Mouse (Mus musculus): ENCODE data around the gene Rpl23. TPM values are rescaled to one million over a fixed set of nuclear protein-coding genes. Genes with fewer than 3 reads are reported as not detected.
A peak's percentile ranks its signal among the peaks of the same experiment; 100 is the strongest.
"Not testable (repeated sequence)": the region's sequence is repeated elsewhere in the genome, so short reads cannot be mapped to it uniquely, and the experiment has no call there.

Gene Rpl23
- polyA plus RNA-seq, 1 experiment from 2014 or later = 454 TPM

- H3K4me1 ChIP-seq (replicated peaks; ENCODE audit: control insufficient read depth, insufficient read depth, low read length); DNase-seq (ENCODE audit: low spot score); H3K9me3 ChIP-seq (ENCODE audit: control insufficient read depth, low read length); H3K4me3 ChIP-seq (ENCODE audit: low read depth, low read length); H3K36me3 ChIP-seq (ENCODE audit: control insufficient read depth, insufficient read depth, low read length); H3K27me3 ChIP-seq (ENCODE audit: control insufficient read depth, insufficient read depth, low read length); H3K9ac ChIP-seq (ENCODE audit: low read length); H3K27ac ChIP-seq (ENCODE audit: low read depth, low read length); H3K4me2 ChIP-seq (ENCODE audit: low read depth, low read length, severe bottlenecking); ATAC-seq (replicated peaks; ENCODE audit: low FRiP score): not testable (repeated sequence)
- WGBS = 79% methylated on average over 2 of the region's 2 CpGs
Measured at GRCm38 (mm10) chr11:97790778-97791438, 8.7 kb upstream of the Rpl23 start.

- Histone ChIP-seq H3K27me3 (ENCODE audit: control insufficient read depth, insufficient read depth, low read length) (no peaks in the 10 kb centered on the region), H3K27ac (ENCODE audit: low read depth, low read length) (no peak overlapping the region), H3K36me3 (ENCODE audit: control insufficient read depth, insufficient read depth, low read length) (no peaks in the 10 kb centered on the region), H3K9me3 (ENCODE audit: control insufficient read depth, low read length) (no peaks in the 10 kb centered on the region), H3K9ac (ENCODE audit: low read length) (no peak overlapping the region), H3K4me3 (ENCODE audit: low read depth, low read length) (no peak overlapping the region), H3K4me1 (replicated peaks; ENCODE audit: control insufficient read depth, insufficient read depth, low read length) (no peaks in the 10 kb centered on the region), H3K4me2 (ENCODE audit: low read depth, low read length, severe bottlenecking) (no peak overlapping the region)
- 85% methylated on average over 5 of the region's 5 CpGs for WGBS
- DNase-seq (ENCODE audit: low spot score) (no peak), ATAC-seq (replicated peaks; ENCODE audit: low FRiP score) (no peak)
Measured at GRCm38 (mm10) chr11:97789727-97790126, 7.5 kb upstream of the Rpl23 start.

- H3K4me3 ChIP-seq (ENCODE audit: low read depth, low read length) = no peak overlapping the region
- H3K27ac ChIP-seq (ENCODE audit: low read depth, low read length) = no peak overlapping the region
- 89% methylated on average over 3 of the region's 3 CpGs for WGBS
- H3K9me3 ChIP-seq (ENCODE audit: control insufficient read depth, low read length) = no peaks in the 10 kb centered on the region
- no peak for DNase-seq (ENCODE audit: low spot score)
- no peak overlapping the region for H3K9ac ChIP-seq (ENCODE audit: low read length)
- H3K36me3 ChIP-seq (ENCODE audit: control insufficient read depth, insufficient read depth, low read length) = no peaks in the 10 kb centered on the region
- H3K4me1 ChIP-seq (replicated peaks; ENCODE audit: control insufficient read depth, insufficient read depth, low read length) = no peaks in the 10 kb centered on the region
- ATAC-seq (replicated peaks; ENCODE audit: low FRiP score) = no peak
- H3K4me2 ChIP-seq (ENCODE audit: low read depth, low read length, severe bottlenecking) = no peak overlapping the region
- no peaks in the 10 kb centered on the region for H3K27me3 ChIP-seq (ENCODE audit: control insufficient read depth, insufficient read depth, low read length)
Measured at GRCm38 (mm10) chr11:97787961-97788360, 5.7 kb upstream of the Rpl23 start.

- Histone ChIP-seq H3K4me1 (replicated peaks; ENCODE audit: control insufficient read depth, insufficient read depth, low read length) (peaks cover 7% of the 10 kb centered on the region; the same call in 1 of the 2 replicates), H3K9ac (ENCODE audit: low read length) (peak overlapping the region; percentile 67), H3K27me3 (ENCODE audit: control insufficient read depth, insufficient read depth, low read length) (no peaks in the 10 kb centered on the region), H3K4me3 (ENCODE audit: low read depth, low read length) (peak overlapping the region; percentile 96), H3K4me2 (ENCODE audit: low read depth, low read length, severe bottlenecking) (peak overlapping the region; percentile 54), H3K27ac (ENCODE audit: low read depth, low read length) (peak overlapping the region; percentile 10; the same call in 1 of the 2 replicates), H3K9me3 (ENCODE audit: control insufficient read depth, low read length) (no peaks in the 10 kb centered on the region), H3K36me3 (ENCODE audit: control insufficient read depth, insufficient read depth, low read length) (peaks cover 12% of the 10 kb centered on the region)
- WGBS = under 1% methylated on average over 10 of the region's 10 CpGs
- ATAC-seq (replicated peaks; ENCODE audit: low FRiP score) = no peak; the same call in 1 of the 2 replicates
- no peak for DNase-seq (ENCODE audit: low spot score)
Measured at GRCm38 (mm10) chr11:97782564-97782895, 293 bp upstream of the Rpl23 start.

GRCm38 (mm10) chr11:97781478-97781831 lies 782 bp downstream of the Rpl23 start:
- DNase-seq (ENCODE audit: low spot score) = no peak
- WGBS = 2% methylated on average over 11 of the region's 11 CpGs
- no peaks in the 10 kb centered on the region for H3K27me3 ChIP-seq (ENCODE audit: control insufficient read depth, insufficient read depth, low read length)
- no peak for ATAC-seq (replicated peaks; ENCODE audit: low FRiP score)
- H3K36me3 ChIP-seq (ENCODE audit: control insufficient read depth, insufficient read depth, low read length) = peaks cover 17% of the 10 kb centered on the region
- no peaks in the 10 kb centered on the region for H3K9me3 ChIP-seq (ENCODE audit: control insufficient read depth, low read length)
- peak overlapping the region; percentile 96 for H3K4me3 ChIP-seq (ENCODE audit: low read depth, low read length)
- peaks cover 7% of the 10 kb centered on the region; the same call in 1 of the 2 replicates for H3K4me1 ChIP-seq (replicated peaks; ENCODE audit: control insufficient read depth, insufficient read depth, low read length)
- peak overlapping the region; percentile 98 for H3K9ac ChIP-seq (ENCODE audit: low read length)
- H3K4me2 ChIP-seq (ENCODE audit: low read depth, low read length, severe bottlenecking) = peak overlapping the region; percentile 74
- H3K27ac ChIP-seq (ENCODE audit: low read depth, low read length) = peak overlapping the region; percentile 90; the same call in 1 of the 2 replicates

GRCm38 (mm10) chr11:97779968-97780701 lies 2.1 kb downstream of the Rpl23 start:
- WGBS = 87% methylated on average over 2 of the region's 2 CpGs
- Histone ChIP-seq H3K4me2 (ENCODE audit: low read depth, low read length, severe bottlenecking) (0 out of 2 replicates have a peak overlapping the region, but pooled peaks have one; percentile 15), H3K27ac (ENCODE audit: low read depth, low read length) (no peak overlapping the region)

GRCm38 (mm10) chr11:97778918-97779317 lies 3.3 kb downstream of the Rpl23 start:
- no peaks in the 10 kb centered on the region for H3K27me3 ChIP-seq (ENCODE audit: control insufficient read depth, insufficient read depth, low read length)
- WGBS = 96% methylated on average over 1 of the region's 1 CpGs
- no peak overlapping the region for H3K27ac ChIP-seq (ENCODE audit: low read depth, low read length)
- ATAC-seq (replicated peaks; ENCODE audit: low FRiP score) (no peak), DNase-seq (ENCODE audit: low spot score) (no peak)
- no peak overlapping the region for H3K4me3 ChIP-seq (ENCODE audit: low read depth, low read length)
- no peak overlapping the region for H3K9ac ChIP-seq (ENCODE audit: low read length)
- peaks cover 7% of the 10 kb centered on the region; the same call in 1 of the 2 replicates for H3K4me1 ChIP-seq (replicated peaks; ENCODE audit: control insufficient read depth, insufficient read depth, low read length)
- H3K9me3 ChIP-seq (ENCODE audit: control insufficient read depth, low read length) = no peaks in the 10 kb centered on the region
- peaks cover 17% of the 10 kb centered on the region for H3K36me3 ChIP-seq (ENCODE audit: control insufficient read depth, insufficient read depth, low read length)
- H3K4me2 ChIP-seq (ENCODE audit: low read depth, low read length, severe bottlenecking) = no peak overlapping the region

More at GRCm38 (mm10) chr11:97779968-97780701, 2.1 kb downstream of the Rpl23 start:
- peaks cover 17% of the 10 kb centered on the region for H3K36me3 ChIP-seq (ENCODE audit: control insufficient read depth, insufficient read depth, low read length)
- H3K27me3 ChIP-seq (ENCODE audit: control insufficient read depth, insufficient read depth, low read length) = no peaks in the 10 kb centered on the region
- ATAC-seq (replicated peaks; ENCODE audit: low FRiP score) (no peak), DNase-seq (ENCODE audit: low spot score) (no peak)
- H3K4me1 ChIP-seq (replicated peaks; ENCODE audit: control insufficient read depth, insufficient read depth, low read length) = peaks cover 7% of the 10 kb centered on the region; the same call in 1 of the 2 replicates
- H3K9ac ChIP-seq (ENCODE audit: low read length) = no peak overlapping the region
- H3K9me3 ChIP-seq (ENCODE audit: control insufficient read depth, low read length) = no peaks in the 10 kb centered on the region
- no peak overlapping the region for H3K4me3 ChIP-seq (ENCODE audit: low read depth, low read length)

GRCm38 (mm10) chr11:97777129-97777529 lies 5.1 kb downstream of the Rpl23 start:
- DNase-seq (ENCODE audit: low spot score) = peak; percentile 58
- WGBS = 43% methylated on average over 2 of the region's 2 CpGs
- H3K36me3 ChIP-seq (ENCODE audit: control insufficient read depth, insufficient read depth, low read length) = peaks cover 17% of the 10 kb centered on the region
- H3K4me3 ChIP-seq (ENCODE audit: low read depth, low read length) = no peak overlapping the region
- no peak for ATAC-seq (replicated peaks; ENCODE audit: low FRiP score)
- H3K9ac ChIP-seq (ENCODE audit: low read length) = no peak overlapping the region
- H3K27ac ChIP-seq (ENCODE audit: low read depth, low read length) = no peak overlapping the region
- H3K4me1 ChIP-seq (replicated peaks; ENCODE audit: control insufficient read depth, insufficient read depth, low read length) = peaks cover 7% of the 10 kb centered on the region; the same call in 1 of the 2 replicates
- no peaks in the 10 kb centered on the region for H3K9me3 ChIP-seq (ENCODE audit: control insufficient read depth, low read length)
- H3K27me3 ChIP-seq (ENCODE audit: control insufficient read depth, insufficient read depth, low read length) = no peaks in the 10 kb centered on the region
- H3K4me2 ChIP-seq (ENCODE audit: low read depth, low read length, severe bottlenecking) = no peak overlapping the region

All from forebrain, embryonic 11.5 days (tissue).